Mouse (Mus musculus): ENCODE measurements around the gene Ankfy1.
A peak's percentile ranks its signal among the peaks of the same experiment; 100 is the strongest.

The Ankfy1 gene

GRCm38 (mm10) chr11:72796296-72796687 lies 106.5 kb downstream of the Ankfy1 start:
- no peak for DNase-seq

- DNase-seq, result no peak
These were observed 107.0 kb downstream of the Ankfy1 start for GRCm38 (mm10) chr11:72796773-72797338.

DNA sequence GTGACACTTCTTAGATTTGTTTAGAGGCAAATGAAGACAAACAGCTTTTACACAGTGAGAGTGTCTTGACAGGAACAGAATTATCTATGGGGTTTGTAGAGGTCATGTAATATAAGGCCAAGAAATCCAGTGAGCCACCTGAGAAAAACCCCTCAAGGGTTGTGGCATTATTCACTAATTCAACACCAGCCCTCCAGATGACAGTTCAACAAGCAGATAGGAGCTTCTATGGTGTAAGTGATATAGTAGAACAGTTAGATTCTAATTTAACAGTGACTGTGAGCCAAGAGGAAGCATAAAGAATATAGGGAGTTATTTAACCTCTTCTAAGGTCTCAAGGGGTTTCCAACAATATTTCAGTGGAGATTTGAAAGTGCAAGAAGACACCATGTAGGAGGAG lies 108.3 kb downstream of the Ankfy1 start:
- no peak for DNase-seq

- DNase-seq, result no peak
These were observed 111.4 kb downstream of the Ankfy1 start for GRCm38 (mm10) chr11:72801182-72801581.

DNA sequence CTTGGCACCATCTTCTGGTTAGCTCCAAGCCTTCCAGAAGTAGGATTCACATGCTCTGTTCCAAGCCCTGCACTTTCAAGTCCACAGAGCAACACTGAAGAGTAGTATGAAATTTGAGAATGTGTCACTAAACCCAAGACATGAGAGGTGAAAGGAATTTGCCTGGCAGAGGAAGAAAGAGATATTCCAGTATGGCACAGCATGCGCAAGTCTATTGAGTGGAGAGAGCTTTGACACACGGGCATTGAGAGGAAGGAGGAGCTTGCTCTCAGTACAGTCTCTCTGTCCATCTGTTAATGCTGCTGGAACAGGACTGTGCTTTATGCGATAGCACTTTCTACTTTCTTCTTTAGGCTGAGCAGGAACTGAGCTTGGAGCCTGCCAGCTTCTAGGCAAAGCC lies 113.2 kb downstream of the Ankfy1 start:
- peak; percentile 26 for DNase-seq

GRCm38 (mm10) chr11:72804586-72804985 lies 114.8 kb downstream of the Ankfy1 start:
- peak; percentile 12 for DNase-seq

- no peak for DNase-seq
These were observed 115.4 kb downstream of the Ankfy1 start for GRCm38 (mm10) chr11:72805232-72805631.

DNA sequence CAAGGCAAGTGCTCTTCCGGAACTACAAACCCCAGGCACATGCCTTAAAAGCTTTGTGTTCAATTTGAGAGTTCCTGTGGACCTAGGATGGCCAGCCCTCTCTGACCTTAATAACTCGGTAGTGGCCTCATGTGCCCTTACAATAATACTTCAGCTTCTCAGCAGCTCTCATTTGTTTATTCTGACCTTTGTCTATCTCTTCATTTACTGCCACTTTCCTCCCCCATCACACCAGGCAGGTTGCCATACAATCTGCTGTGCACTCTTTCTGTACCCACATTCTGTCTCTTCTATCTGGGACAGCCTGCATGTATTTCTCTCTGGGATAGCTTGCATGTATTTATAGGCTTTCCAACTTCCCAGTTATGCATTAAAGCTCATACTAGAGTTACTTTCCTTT lies 116.8 kb downstream of the Ankfy1 start:
- no peak for DNase-seq

- peak; percentile 42 for DNase-seq
These were observed 118.2 kb downstream of the Ankfy1 start for GRCm38 (mm10) chr11:72807992-72808391.

DNA sequence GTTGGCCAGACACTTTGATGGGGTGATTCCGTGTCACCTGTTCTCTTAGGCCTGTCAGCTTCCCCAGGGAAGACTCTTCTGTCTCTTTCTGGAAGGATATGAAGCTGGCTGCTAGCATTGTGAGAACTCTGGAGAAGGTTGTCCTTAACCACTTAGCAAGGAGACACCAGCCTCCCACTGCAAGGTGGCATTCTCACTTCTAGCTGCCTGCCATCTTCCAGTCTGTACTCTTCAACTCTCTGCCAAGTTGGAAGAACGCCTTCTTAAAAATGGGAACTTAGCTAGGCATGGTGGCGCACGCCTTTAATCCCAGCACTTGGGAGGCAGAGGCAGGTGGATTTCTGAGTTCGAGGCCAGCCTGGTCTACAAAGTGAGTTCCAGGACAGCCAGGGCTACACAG lies 123.9 kb downstream of the Ankfy1 start:
- DNase-seq, result no peak

DNA sequence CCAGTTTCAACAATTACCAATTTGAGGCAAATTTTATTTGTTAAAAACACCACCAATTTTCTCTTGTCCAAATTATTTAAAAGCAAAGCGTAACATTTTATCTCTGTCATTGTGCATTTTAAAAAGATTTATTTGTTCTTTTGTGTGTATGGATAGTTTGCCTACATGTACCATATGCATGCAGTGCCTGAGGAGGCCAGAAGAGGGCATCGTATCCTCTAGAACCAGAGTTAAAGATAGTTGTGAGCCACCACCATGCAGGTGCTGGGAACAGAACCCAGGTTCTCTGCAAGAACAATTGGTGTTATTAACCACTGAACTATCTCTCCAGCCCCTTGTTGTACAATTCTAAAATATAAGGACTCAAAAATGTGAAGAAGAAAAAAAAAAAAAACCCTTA lies 124.4 kb downstream of the Ankfy1 start:
- DNase-seq, result peak; percentile 18

- no peak for DNase-seq
These were observed 127.1 kb downstream of the Ankfy1 start for GRCm38 (mm10) chr11:72816859-72817258.

GRCm38 (mm10) chr11:72818067-72818466 lies 128.3 kb downstream of the Ankfy1 start:
- DNase-seq, result no peak

DNA sequence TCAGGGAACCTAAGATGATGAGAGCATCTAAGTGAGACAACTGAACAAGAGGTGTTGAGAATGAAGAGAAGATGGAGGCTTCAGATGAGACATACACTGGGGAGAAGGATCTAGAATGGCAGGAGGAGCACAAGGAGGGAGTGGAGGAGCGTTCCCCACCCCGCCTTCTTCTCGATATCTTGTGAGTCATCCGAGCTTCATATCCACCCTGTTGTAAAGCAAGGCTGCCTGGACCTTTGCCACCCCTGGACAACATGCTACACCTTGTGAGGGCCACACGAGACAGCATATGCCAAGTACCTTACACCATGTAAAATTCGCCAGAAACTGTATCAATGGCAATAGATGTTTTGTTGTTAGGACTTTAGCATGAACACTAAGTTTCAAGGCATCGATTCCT lies 131.2 kb downstream of the Ankfy1 start:
- DNase-seq, result no peak
